Mouse (Mus musculus) forebrain, embryonic 10.5 days (tissue): ENCODE results near the gene Oca2. TPM values are rescaled to one million over a fixed set of nuclear protein-coding genes. Genes with fewer than 3 reads are reported as not detected.

Experiments used
- DNase-seq: peaks from one replicate; pipeline ENCODE4 v3.0.0-alpha.2; 2017; ENCODE audit warnings: low spot score; ENCODE audit errors: extremely low spot score
- H3K27ac ChIP-seq: fragments of 300-500 bp; sonication (generic); 2 replicates; pipeline ENCODE4 v1.5.1; 2016; ENCODE audit warnings: mild to moderate bottlenecking
- H3K27me3 ChIP-seq: fragments of 300-500 bp; sonication (generic); 2 replicates; pipeline ENCODE4 v1.6.1; 2016; ENCODE audit warnings: mild to moderate bottlenecking; ENCODE audit not compliant: poor library complexity, severe bottlenecking
- H3K36me3 ChIP-seq: fragments of 300-500 bp; sonication (generic); replicated peaks from 2 replicates; pipeline ENCODE4 v1.6.1; 2016; ENCODE audit warnings: mild to moderate bottlenecking, moderate library complexity
- H3K4me1 ChIP-seq: fragments of 300-500 bp; sonication (generic); 2 replicates; pipeline ENCODE4 v1.6.1; 2016
- H3K4me3 ChIP-seq: fragments of 300-500 bp; sonication (generic); 2 replicates; pipeline ENCODE4 v1.5.1; 2016; ENCODE audit warnings: mild to moderate bottlenecking, moderate library complexity
- H3K9me3 ChIP-seq: fragments of 300-500 bp; sonication (generic); 2 replicates; pipeline ENCODE4 v1.6.1; 2016; ENCODE audit warnings: mild to moderate bottlenecking, moderate library complexity
- WGBS: fragments of 180-500 bp; shearing (Covaris S2); methylation state at CpG from one replicate; pipeline ENCODE4 v1.1.7; 2016; 5-methylcytosine and 5-hydroxymethylcytosine counted together
- polyA plus RNA-seq: library from polyadenylated mRNA; unstranded; fragments of >200 nt; fragmentation: Nextera tagmentation; extraction: Ambion mirVana; gene quantifications from 2 replicates; pipeline ENCODE4 v1.2.1, GENCODE M21; 2016

The Oca2 gene
- polyA plus RNA-seq, 1 experiment from 2014 or later, result 0.55 TPM

DNA sequence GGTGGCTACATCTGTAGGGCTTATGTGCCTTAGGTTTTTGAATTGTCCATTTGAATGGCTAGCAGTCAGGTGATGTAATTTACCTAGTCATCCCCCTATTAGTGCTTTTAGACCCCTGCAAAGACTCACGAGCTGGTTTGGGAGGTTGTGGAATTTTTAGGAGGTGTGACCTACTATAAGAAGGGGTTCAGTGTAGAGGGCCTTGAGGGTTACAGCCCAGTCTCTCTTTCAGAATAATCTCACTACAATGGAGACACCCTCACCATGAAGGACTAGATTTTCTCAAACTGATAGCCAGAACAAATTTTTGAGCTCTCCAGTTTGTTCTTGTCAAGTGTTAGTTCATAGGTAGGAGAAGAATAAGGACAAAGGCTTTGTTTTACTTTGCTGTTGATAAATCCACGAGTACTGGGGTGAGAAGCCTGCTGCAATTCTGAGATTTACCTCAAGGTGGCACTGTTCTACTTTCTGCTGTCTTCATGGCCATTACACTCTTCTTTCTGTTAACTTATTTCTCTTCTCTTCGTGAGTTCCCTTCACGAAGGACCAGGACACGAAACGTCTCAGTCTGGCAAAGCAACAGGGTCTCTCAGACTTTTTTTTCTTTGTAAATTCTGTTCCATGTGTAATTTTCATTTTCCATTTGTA is 52.0 kb downstream of the Oca2 start:
- Histone ChIP-seq H3K27ac (no peak overlapping the region), H3K9me3 (no peaks in the 10 kb centered on the region), H3K4me1 (no peaks in the 10 kb centered on the region), H3K36me3 (no peaks in the 10 kb centered on the region), H3K4me3 (no peak overlapping the region), H3K27me3 (no peaks in the 10 kb centered on the region)
- DNase-seq, result peak; percentile 43
- 55% methylated on average over 6 of the region's 6 CpGs for WGBS

DNA sequence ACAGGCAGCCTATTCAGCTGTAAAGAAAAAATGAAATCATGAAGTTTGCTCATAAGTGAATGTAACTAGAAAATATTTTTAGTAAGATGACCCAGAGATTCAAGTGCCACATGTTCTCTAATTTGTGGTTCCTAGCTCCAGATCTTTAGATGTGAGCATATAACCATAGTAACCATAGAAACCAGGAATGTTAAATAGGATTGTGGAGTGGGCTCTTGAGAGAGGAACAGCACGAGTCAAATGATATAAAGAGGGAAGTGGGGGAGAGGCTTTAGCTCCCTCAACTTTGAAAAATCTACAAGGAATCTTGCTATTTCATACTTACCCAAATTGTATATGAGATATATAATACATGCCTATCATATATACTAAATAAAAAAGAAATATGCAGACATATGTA is 64.8 kb downstream of the Oca2 start:
- 32% methylated on average over 1 of the region's 1 CpGs for WGBS
- H3K4me1 ChIP-seq, result no peaks in the 10 kb centered on the region

DNA sequence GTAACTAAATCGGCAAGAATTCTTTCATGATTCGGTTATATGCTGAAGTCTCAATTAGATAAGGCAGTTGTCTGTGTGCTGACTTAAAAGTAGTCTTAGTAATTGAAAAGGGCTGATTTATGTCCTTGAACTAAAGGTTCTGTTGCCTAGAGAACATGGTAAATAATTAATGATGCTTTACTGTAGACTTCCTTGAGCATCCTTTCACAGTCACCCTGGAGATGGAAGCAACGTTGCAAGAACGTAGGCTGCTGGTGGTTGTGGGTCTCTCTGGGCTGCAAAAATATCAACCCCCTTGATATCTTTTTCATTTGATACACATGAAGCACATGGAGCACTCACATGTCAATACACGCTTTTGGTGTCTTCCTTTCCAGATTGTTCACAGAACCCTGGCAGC is 74.8 kb downstream of the Oca2 start:
- H3K27me3 ChIP-seq, result no peaks in the 10 kb centered on the region
- DNase-seq, result no peak
- H3K4me3 ChIP-seq, result no peak overlapping the region
- 89% methylated on average over 5 of the region's 5 CpGs for WGBS
- no peaks in the 10 kb centered on the region for H3K9me3 ChIP-seq
- H3K4me1 ChIP-seq, result peaks cover 7% of the 10 kb centered on the region; the same call in 1 of the 2 replicates
- H3K36me3 ChIP-seq, result no peaks in the 10 kb centered on the region
- no peak overlapping the region for H3K27ac ChIP-seq

More for the DNA sequence above, 64.8 kb downstream of the Oca2 start:
- DNase-seq, result no peak
- no peak overlapping the region for H3K4me3 ChIP-seq
- no peaks in the 10 kb centered on the region for H3K36me3 ChIP-seq
- no peak overlapping the region for H3K27ac ChIP-seq
- H3K27me3 ChIP-seq, result no peaks in the 10 kb centered on the region
- H3K9me3 ChIP-seq, result no peaks in the 10 kb centered on the region

DNA sequence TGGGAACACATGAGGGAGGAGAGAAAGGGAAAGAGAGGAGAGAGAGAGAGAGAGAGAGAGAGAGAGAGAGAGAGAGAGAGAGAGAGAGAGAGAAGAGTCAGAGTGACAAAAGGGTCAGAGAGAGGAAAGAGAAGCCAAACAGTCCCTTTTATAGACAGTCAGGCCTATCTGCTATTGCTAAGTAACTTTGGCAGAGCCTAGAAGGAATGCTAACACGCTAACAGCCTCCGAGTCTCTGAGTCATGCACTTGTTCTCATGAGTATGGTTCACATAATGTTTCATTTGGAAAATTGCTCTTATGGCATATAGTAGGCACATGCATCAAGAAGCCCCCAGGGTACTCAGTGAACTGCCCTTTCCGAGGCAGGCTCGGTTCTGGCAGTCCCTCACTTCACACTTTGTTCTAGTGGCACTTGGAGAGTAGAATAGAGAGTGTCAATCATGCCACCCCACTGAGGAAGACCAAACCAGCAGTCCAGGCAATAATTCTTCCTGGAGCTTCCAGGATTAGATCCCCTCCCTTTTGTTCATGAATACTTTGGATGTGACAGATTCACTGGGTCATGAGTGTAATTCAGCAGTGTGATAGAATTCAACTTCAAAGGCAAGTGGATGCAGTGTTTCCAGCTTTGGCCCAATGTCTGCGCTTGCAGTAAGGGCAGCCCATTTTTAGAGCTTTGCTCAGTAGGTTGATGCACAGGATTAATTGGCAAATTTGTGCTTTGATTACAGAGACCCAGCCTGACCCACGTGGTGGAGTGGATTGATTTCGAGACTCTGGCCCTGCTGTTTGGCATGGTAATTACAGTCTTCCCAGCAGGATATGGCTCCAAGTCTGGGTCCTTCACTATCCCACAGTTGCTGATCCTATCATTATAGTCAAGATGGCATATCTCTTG is 76.3 kb downstream of the Oca2 start:
- no peak for DNase-seq
- Histone ChIP-seq H3K27me3 (no peaks in the 10 kb centered on the region), H3K9me3 (no peaks in the 10 kb centered on the region), H3K27ac (no peak overlapping the region), H3K4me3 (no peak overlapping the region), H3K4me1 (peaks cover 7% of the 10 kb centered on the region; the same call in 1 of the 2 replicates), H3K36me3 (no peaks in the 10 kb centered on the region)
- WGBS, result 62% methylated on average over 7 of the region's 7 CpGs

DNA sequence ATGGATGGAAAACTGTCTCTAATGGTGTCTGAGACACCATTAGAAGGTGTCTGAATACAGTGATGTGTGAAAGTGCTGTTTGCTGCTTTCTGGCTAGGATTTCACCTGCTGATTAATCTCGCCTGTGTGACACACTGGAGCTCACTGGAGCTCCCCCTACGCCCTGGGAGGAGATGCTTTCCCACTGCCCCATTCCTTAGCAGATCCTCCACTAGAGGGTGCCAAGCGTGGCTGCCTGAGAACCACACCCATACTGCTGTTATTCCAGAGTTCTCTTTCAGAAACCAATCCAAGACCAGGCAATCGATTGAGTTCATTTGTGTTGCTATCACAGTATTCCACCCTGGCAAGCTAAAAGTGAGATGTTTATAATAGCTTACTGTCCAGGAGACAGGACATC is 88.2 kb downstream of the Oca2 start:
- no peak overlapping the region for H3K27ac ChIP-seq
- DNase-seq, result peak; percentile 24
- no peak overlapping the region for H3K4me3 ChIP-seq
- no peaks in the 10 kb centered on the region for H3K9me3 ChIP-seq
- no peaks in the 10 kb centered on the region for H3K4me1 ChIP-seq
- no peaks in the 10 kb centered on the region for H3K36me3 ChIP-seq
- WGBS, result 38% methylated on average over 4 of the region's 4 CpGs
- no peaks in the 10 kb centered on the region for H3K27me3 ChIP-seq

DNA sequence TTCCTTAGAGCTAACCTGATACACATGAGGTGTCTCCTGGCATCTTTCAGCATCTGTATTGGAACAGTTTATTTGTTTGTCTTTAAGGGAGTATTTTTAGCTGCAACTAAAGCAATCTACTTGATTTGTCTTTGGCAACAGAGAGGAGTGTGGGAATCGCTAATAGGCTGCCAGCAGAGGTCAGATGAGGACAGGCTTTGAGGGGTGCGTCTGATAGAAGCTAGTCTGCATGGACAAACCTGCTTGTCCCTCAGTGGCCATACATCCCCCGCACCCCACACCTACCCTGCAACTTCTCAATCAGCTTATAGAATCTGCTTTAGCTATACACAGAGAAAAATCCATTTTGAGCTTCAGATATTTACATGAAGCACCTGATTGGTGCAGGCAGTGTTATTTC is 109.0 kb downstream of the Oca2 start:
- Histone ChIP-seq H3K27ac (no peak overlapping the region), H3K9me3 (no peaks in the 10 kb centered on the region), H3K4me1 (no peaks in the 10 kb centered on the region), H3K27me3 (no peaks in the 10 kb centered on the region), H3K4me3 (no peak overlapping the region), H3K36me3 (no peaks in the 10 kb centered on the region)
- WGBS, result 61% methylated on average over 3 of the region's 3 CpGs
- DNase-seq, result no peak

DNA sequence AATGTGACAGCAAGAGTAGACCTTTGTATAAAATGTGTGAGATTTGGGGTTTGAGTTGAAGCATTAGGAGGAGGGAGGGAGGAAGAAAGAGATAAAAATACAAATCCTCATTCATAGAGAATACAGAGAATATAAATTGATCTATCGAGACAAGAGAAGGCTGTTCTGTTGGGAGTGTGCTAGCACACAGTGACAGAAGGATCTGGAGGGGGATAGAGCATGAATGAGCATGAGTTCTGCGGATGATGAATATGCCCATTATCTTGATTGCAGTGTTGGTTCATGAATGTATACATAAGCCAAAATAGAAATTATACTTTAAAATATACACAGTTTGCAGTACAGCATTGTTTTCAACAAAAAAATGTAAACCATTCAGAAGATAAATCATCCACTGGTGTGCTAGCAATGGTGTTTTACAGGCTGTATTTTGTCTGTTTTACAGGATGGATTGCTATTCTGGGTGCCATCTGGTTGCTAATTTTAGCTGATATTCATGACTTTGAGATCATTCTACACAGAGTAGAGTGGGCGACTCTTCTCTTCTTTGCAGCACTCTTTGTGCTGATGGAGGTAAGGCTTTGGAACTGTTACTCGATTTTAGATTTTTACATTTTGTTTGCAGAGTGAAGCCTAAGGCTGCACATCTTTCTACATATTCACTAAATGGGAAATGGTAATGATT is 117.2 kb downstream of the Oca2 start:
- H3K27ac ChIP-seq, result no peak overlapping the region
- H3K36me3 ChIP-seq, result no peaks in the 10 kb centered on the region
- no peaks in the 10 kb centered on the region; the same call in 1 of the 2 replicates for H3K9me3 ChIP-seq
- H3K4me1 ChIP-seq, result no peaks in the 10 kb centered on the region
- H3K4me3 ChIP-seq, result no peak overlapping the region
- H3K27me3 ChIP-seq, result no peaks in the 10 kb centered on the region
- no peak for DNase-seq
- WGBS, result 90% methylated on average over 4 of the region's 4 CpGs

DNA sequence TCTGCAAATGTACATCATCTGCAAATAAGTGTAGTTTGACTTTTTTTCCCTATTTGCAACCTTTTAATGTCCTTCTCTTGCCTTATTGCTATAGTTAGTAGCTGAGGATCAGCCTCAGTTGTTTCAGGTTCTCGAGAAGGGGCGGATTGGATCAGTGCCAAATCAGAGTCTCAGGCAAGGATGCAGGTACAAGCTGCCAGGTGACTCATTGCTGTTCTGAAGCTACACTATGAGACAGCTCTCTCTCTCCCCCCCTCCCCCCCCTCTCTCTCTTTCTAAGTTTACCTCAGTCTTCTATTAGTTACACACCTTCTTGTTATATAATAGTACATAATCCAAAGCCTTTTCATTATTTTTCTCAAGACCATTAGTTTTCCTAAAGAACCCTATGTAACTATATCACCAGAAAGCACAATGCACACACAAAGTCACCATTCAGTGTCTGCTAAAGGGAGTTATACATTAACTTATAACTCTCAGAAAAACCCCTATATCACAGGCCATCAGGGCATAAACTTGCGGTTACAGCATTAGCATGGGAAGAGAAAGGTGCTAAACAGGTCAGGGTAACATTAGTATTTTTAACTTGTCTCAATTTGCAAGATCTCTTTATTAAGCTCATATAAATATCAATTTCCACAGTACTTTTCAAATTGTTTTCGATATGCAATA is 142.3 kb downstream of the Oca2 start:
- WGBS, result 87% methylated on average over 4 of the region's 4 CpGs
- DNase-seq, result no peak
- no peaks in the 10 kb centered on the region for H3K36me3 ChIP-seq
- H3K27me3 ChIP-seq, result no peaks in the 10 kb centered on the region
- H3K27ac ChIP-seq, result no peak overlapping the region
- H3K9me3 ChIP-seq, result no peaks in the 10 kb centered on the region
- H3K4me1 ChIP-seq, result no peaks in the 10 kb centered on the region
- H3K4me3 ChIP-seq, result no peak overlapping the region

DNA sequence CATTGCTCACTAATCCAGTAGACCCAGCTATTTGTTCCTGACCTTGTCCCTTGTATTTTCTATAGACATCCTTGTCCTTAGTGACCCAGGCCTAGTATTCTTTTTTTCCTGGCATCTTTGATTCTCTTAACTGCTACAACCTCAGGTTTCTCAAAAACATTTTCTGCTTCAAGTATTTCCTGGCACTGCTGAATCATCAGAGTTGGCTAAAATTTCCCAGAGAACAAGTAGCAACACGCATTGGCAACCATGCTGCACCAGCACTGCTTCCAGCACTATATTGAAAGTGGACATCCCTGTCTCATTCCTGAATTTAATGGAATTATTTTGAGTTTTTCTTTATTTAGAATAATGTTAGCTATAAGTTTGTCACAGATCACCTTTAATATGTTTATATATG is 143.1 kb downstream of the Oca2 start:
- Histone ChIP-seq H3K27ac (no peak overlapping the region), H3K4me1 (no peaks in the 10 kb centered on the region), H3K36me3 (no peaks in the 10 kb centered on the region), H3K4me3 (no peak overlapping the region), H3K9me3 (no peaks in the 10 kb centered on the region), H3K27me3 (no peaks in the 10 kb centered on the region)
- WGBS, result 87% methylated on average over 1 of the region's 1 CpGs
- no peak for DNase-seq

DNA sequence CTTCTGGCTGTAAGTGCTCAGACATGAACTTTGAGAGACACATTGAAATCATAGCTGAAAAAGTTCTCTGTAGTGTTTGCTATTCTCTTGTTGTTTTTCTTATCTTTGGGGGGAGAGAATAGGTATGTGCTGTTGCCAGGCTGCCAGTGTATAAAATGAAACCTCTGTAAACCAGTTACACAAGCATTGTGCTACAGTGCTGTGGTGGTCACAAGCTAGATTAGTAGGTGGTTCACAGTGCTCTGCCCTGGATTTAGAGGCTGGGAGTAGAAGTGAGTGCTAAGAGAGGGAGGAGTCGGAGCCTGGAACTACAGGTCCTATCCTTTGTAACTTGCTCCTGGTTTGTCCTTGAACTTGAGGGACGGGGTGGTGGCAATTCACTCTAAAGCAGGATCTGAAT is 148.7 kb downstream of the Oca2 start:
- Histone ChIP-seq H3K4me3 (no peak overlapping the region), H3K4me1 (no peaks in the 10 kb centered on the region), H3K36me3 (no peaks in the 10 kb centered on the region), H3K9me3 (no peaks in the 10 kb centered on the region), H3K27me3 (no peaks in the 10 kb centered on the region), H3K27ac (no peak overlapping the region)
- 75% methylated on average over 2 of the region's 2 CpGs for WGBS
- no peak for DNase-seq

DNA sequence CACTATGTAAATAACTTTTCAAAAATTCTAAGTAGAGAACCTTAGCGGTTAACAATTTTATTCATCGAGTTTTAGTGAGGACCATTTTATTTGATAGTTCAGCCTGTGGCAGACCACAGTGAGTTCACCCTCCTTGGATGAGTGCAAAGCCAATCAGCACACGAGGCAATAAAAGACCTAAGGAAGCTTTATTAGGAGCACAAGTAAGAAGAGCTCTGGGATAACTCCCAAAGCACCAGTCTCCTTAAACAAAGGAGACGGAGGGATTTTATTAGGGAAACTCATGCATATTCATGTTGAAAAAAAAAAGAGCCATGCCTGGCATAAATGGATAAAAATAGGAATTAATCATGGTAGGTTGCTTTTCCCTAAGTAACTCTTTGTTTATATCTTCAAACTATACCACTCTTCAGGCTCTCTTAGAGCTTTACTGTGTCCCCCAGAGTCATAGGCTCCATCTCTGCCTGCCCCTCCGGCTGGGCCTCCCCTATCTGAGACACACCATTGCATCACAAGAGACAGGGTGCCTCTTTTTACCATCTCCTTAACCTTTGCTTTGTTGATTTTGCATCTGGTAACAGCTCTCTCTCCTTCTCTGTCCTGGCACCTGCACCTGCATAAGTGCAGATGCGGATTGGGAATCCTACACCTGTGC is 178.7 kb downstream of the Oca2 start:
- H3K36me3 ChIP-seq, result no peaks in the 10 kb centered on the region
- H3K27ac ChIP-seq, result no peak overlapping the region
- no peak overlapping the region for H3K4me3 ChIP-seq
- no peak for DNase-seq
- H3K9me3 ChIP-seq, result no peaks in the 10 kb centered on the region
- 54% methylated on average over 6 of the region's 6 CpGs for WGBS
- peaks cover 17% of the 10 kb centered on the region for H3K4me1 ChIP-seq
- H3K27me3 ChIP-seq, result no peaks in the 10 kb centered on the region

DNA sequence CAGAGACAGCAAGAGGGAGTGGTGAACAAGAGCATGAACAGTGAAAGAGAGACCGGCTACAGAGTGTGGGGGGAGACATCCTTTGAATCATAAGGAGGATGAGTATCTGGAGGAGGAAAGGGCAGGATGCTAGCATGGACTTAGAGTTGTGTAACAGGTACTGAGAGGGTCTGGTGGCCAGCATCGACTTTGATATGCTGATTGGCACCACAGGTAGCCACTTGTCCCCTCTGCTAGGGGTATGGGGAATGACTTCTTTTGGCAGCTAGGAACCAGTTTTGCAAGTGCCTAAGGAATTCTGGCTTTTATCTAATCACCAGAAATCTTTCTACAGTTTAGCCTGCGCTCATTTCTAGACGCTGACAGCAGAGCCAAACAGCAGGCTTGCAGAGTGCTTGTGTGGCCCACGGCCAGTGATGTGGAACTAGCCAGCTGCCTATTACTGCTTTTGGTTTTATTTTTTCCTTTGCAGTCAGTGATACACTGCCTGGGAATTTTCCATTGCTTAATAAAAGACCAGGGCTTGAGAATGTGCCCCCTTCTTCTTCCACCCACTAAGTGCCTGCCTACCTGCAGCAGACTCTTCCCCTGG is 179.8 kb downstream of the Oca2 start:
- H3K27ac ChIP-seq, result peak overlapping the region; percentile 15; the same call in 1 of the 2 replicates
- WGBS, result 41% methylated on average over 5 of the region's 5 CpGs
- no peak overlapping the region for H3K4me3 ChIP-seq
- H3K27me3 ChIP-seq, result no peaks in the 10 kb centered on the region
- H3K36me3 ChIP-seq, result no peaks in the 10 kb centered on the region
- no peaks in the 10 kb centered on the region for H3K9me3 ChIP-seq
- H3K4me1 ChIP-seq, result peaks cover 17% of the 10 kb centered on the region
- DNase-seq, result no peak
